Mouse (Mus musculus) ovary, adult 10 weeks (tissue): Measurements from ENCODE around the gene AV320801. TPM values are rescaled to one million over a fixed set of nuclear protein-coding genes. Genes with fewer than 3 reads are reported as not detected.

Experiments used
- polyA plus RNA-seq: library from polyadenylated mRNA; stranded (reverse); fragments of 350-450 nt; fragmentation: Illumina TruSeq; extraction: RNeasy Lipid Tissue Mini Kit (QIAGEN cat#74804); gene quantifications from one replicate; pipeline ENCODE4 v1.2.3, GENCODE M21; 2014

The AV320801 gene
- 1.4 TPM for polyA plus RNA-seq

GRCm38 (mm10) chrX:135494288-135494687 is at the start of gene AV320801:
Gene AV320801 (plus strand): TSS chrX:135494588.

Other genes with a start within 250 kb of the AV320801 start
- gene Pramel3, start 192.3 kb upstream of the AV320801 start, polyA plus RNA-seq = not detected
- gene Gm5128, start 121.3 kb upstream of the AV320801 start, polyA plus RNA-seq = not detected
- gene Gm7903, start 60.8 kb upstream of the AV320801 start, polyA plus RNA-seq = 0.17 TPM
- gene Nxf7, start 104.2 kb downstream of the AV320801 start, polyA plus RNA-seq = not detected
- gene Prame, start 133.1 kb downstream of the AV320801 start, polyA plus RNA-seq = not detected
- 1.2 TPM for gene Tcp11x2, start 199.2 kb downstream of the AV320801 start, polyA plus RNA-seq
- gene Tmsb15a, start 230.7 kb downstream of the AV320801 start, polyA plus RNA-seq = not detected
- 56.5 TPM for gene Armcx5, start 248.1 kb downstream of the AV320801 start, polyA plus RNA-seq
- 157 TPM for gene Gprasp1, start 248.1 kb downstream of the AV320801 start, polyA plus RNA-seq